Mouse (Mus musculus): ENCODE measurements around the gene Zfp286.
"Not testable (repeated sequence)": the region's sequence is repeated elsewhere in the genome, so short reads cannot be mapped to it uniquely, and the experiment has no call there.

Gene Zfp286

DNA sequence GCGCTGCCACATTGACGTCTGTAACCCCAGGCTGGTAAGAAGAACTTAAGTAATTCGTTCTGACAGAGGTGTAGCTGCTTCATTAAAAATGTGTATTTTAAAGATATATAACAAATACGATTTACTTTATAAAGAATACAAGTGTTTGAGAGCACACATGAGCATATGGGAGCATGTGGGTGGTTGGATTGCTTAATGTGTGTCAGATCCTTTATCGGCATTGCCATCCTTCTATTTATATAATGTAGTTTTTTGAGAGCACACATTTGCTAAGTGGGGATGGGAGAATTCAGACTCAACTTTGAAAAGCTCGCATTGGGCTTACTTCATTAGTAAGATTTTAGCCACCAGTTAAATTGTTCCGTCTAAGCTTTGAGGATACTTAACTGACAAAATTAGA lies 12.8 kb downstream of the Zfp286 start:
- no peak for DNase-seq

- no peak for DNase-seq
These were observed 28.4 kb downstream of the Zfp286 start for GRCm38 (mm10) chr11:62760755-62761457.

DNA sequence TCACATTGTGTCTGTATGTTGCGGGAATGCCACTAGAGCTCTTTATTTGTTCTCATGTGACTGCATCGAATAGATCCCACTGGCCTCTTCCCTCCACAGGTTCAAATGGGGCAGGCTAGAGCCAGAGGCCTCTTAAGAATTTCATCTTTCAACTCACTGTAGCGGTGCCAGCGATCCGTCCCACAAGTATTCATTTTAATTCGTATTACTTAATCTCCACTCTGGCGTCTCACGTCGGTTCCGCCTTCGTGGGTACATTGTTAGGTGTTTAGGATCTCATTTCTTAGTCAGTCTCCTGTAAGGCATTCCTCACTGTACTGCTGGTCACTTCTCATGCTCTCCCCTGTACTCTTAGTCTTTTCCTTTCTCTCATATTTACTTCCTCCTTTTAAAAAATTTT lies 30.8 kb downstream of the Zfp286 start:
- no peak for DNase-seq

DNA sequence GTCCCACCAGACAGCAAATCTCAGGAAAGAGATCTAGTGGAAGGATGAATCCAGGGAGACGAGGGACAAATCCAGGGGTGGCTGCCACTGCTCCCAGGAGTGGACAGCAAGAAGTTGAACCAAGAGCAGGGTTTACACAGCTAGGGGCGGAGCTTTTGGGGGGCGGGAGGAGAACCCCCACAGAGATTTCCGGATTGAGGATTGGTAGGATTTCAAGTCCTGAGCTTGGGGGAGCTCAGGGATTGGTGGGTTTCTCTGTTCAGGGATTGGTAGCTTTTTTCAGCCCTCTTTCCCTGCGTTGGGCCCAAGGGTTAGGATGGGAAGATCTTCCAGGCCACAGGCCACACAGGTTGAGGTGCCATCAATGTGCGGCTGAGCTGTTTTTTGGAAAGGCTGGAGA lies 31.4 kb downstream of the Zfp286 start:
- no peak for DNase-seq

GRCm38 (mm10) chr11:62757143-62757507 lies 32.1 kb downstream of the Zfp286 start:
- DNase-seq = no peak

GRCm38 (mm10) chr11:62756456-62757142 lies 32.7 kb downstream of the Zfp286 start:
- peak; percentile 79 to 84 for DNase-seq

DNA sequence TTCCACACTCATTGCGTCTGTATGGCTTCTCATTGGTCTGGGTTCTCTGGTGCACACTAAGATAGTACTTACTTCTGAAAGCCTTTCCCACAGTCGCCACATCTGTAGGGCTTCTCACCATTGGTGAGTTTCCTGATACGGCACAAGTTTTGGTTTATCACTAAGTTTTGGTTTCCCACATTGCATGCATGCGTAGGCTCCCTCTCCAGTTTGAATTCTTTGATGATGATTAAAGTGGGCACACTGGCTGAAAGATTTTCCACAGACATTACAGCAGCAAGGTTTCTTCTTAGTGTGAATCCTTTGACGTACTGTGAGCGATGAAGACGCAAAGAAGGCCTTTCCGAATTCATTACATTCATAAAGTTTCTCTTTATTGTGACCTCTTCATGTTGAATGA lies 36.5 kb downstream of the Zfp286 start, which contains the start of gene Gm10428:
Gm10428 (plus strand) TSS at position 321 of the 400 bp plus-strand sequence.
- DNase-seq = no peak

DNA sequence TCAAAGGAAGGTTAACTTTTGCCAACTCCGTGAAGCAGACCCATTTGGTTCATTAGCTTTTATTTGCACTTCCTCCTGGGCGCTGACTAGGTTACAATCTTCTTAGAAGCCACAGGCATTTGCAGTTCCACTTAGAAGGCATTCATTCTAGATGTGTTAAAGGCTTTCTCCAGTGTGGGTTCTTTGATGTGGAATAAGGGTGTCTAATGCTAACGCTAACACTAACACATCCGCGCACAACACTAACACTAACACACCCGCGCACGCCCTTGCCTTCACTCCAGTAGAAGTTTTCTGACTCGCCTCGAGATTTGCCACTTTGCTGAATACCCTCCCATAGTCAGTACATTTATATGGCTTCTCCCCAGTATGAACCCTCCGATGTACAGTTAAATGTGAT lies 37.1 kb downstream of the Zfp286 start:
- DNase-seq = no peak

DNA sequence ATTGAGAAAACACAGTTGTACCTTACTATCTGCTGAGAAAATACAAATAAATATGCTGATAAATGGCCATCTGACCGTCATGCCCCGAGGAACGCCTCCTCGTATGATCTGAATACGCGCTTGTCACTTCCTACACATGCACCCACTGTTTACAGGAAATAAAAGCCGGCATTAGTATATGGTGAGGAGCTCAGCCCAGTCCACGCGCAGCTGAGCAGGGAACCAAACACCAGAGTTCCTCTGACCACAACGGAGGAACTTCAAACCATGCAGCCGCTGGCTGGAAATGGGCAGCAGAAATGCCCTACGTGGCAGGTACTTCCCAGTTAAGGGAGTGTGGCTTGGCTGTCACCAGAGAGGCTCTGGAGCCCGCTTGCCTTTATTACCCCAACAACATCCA lies 39.8 kb downstream of the Zfp286 start:
- DNase-seq = not testable (repeated sequence)

- DNase-seq = no peak
These were observed 41.2 kb downstream of the Zfp286 start for GRCm38 (mm10) chr11:62748062-62748461.

GRCm38 (mm10) chr11:62747227-62747626 lies 42.0 kb downstream of the Zfp286 start:
- no peak for DNase-seq

- peak; percentile 41 to 72 for DNase-seq
These were observed 43.2 kb downstream of the Zfp286 start for GRCm38 (mm10) chr11:62746001-62746533.

GRCm38 (mm10) chr11:62744103-62744502 lies 45.2 kb downstream of the Zfp286 start:
- peak; percentile 50 to 72 for DNase-seq

DNA sequence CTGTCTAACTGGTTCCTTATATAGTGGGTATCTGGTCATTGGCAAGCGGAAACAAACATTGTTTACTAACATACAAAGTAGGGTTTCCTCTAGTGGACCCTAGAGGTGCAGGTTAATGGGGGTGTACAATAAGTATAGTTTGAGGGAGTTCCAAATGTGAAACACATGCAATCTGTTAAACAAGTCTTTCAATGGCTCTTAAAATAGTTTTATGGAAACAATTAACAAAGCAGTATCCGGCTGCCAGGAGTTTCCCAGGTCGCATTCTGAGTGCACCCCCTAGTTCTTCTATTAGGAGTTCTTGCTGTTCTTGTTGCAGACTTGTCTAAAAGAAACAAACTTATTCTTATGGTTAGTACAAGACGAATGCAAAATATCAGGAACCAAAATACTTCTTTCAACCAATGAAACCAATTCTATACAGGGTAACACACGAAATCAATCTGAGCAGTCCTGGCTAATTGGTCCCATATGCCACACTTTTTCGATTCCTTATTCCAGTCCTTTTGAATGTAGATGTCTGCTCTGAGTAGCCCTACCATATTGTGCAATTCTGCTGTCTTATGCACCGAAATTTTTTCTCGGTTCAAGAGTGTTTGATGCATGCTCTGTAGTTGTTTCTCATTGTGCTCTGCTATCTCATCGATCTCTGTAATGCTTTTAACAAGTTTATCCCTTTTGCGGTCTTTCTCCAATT lies 46.9 kb downstream of the Zfp286 start:
- DNase-seq = no peak

GRCm38 (mm10) chr11:62741186-62741585 lies 48.1 kb downstream of the Zfp286 start:
- DNase-seq = no peak

GRCm38 (mm10) chr11:62732665-62733064 lies 56.6 kb downstream of the Zfp286 start:
- DNase-seq = no peak

DNA sequence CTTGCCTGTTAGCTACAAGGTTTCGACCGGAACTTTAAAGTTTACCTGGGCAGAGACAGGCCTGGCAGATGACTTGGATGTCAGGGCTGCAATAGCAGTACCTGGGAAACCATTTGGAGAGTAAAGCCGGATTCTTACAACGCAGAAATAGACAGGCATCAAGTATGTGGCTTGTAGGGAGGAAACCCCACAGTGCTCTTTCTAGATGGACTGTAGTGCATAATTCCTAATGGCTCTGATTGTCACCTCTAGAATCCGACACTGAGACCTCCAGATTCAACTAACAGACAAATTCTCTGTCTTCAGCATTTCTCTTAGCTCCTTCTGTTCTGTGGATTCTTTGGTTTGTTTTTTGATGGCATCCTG lies 57.3 kb downstream of the Zfp286 start:
- DNase-seq = no peak

- peak; percentile 57 to 67 for DNase-seq
These were observed 57.8 kb downstream of the Zfp286 start, which contains the start of gene Zfp287 for GRCm38 (mm10) chr11:62731311-62732021. TSS of gene Zfp287 (minus strand) at chr11:62731905.

GRCm38 (mm10) chr11:62728276-62728675 lies 61.0 kb downstream of the Zfp286 start:
- DNase-seq = no peak

DNA sequence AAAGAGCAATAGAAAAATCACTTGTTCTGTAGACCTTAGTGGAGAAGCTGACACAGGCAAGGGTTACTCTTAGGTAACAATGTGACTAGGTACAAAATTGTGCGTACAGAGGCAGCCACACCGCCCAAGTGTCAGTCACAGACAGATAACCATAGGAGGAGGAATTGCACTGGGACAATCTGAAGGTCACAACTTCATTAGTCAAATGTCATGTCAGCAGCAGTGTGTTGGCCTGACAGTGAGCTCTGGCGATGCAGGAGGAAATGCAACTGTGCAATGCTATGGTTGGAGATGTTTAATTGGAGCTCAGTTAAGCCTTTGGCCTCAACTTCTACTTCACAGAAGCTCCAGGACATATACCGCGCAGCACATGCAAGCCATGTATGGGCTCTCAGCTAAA lies 78.6 kb downstream of the Zfp286 start:
- no peak for DNase-seq

GRCm38 (mm10) chr11:62708252-62708651 lies 81.0 kb downstream of the Zfp286 start:
- DNase-seq = no peak

- no peak for DNase-seq
These were observed 83.1 kb downstream of the Zfp286 start for GRCm38 (mm10) chr11:62706141-62706540.
